Mouse (Mus musculus) lung, embryonic 16.5 days (tissue): ENCODE data around the gene Akap6. TPM values are rescaled to one million over a fixed set of nuclear protein-coding genes. Genes with fewer than 3 reads are reported as not detected.

Source experiments
- ATAC-seq: fragments of 200-750 bp; cut with Nextera tagmentation; 2 replicates; pipeline ENCODE4 v1.8.0; 2017; ENCODE audit warnings: low read depth, mild to moderate bottlenecking, moderate library complexity
- H3K27ac ChIP-seq: fragments of 300-500 bp; sonication (generic); 2 replicates; pipeline ENCODE4 v1.5.1; 2014; ENCODE audit warnings: mild to moderate bottlenecking, control low read depth, low read length
- H3K27me3 ChIP-seq: fragments of 300-500 bp; sonication (generic); 2 replicates; pipeline ENCODE4 v1.6.1; 2014; ENCODE audit warnings: low read depth, low read length, mixed read lengths; ENCODE audit not compliant: control insufficient read depth, insufficient read depth
- H3K36me3 ChIP-seq: fragments of 300-500 bp; sonication (generic); 2 replicates; pipeline ENCODE4 v1.6.1; 2014; ENCODE audit warnings: low read length; ENCODE audit not compliant: control insufficient read depth, insufficient read depth
- H3K4me1 ChIP-seq: fragments of 300-500 bp; sonication (generic); replicated peaks from 2 replicates; pipeline ENCODE4 v1.6.1; 2014; ENCODE audit warnings: low read length, mixed read lengths; ENCODE audit not compliant: control insufficient read depth, insufficient read depth
- H3K4me2 ChIP-seq: fragments of 300-500 bp; sonication (generic); 2 replicates; pipeline ENCODE4 v1.6.1; 2014; ENCODE audit warnings: low read depth, low read length, control low read depth
- H3K4me3 ChIP-seq: fragments of 300-500 bp; sonication (generic); 2 replicates; pipeline ENCODE4 v1.5.1; 2014; ENCODE audit warnings: mild to moderate bottlenecking, low read length, control low read depth
- H3K9ac ChIP-seq: fragments of 300-500 bp; sonication (generic); 2 replicates; pipeline ENCODE4 v1.6.1; 2014; ENCODE audit warnings: low read length, control low read depth
- H3K9me3 ChIP-seq: fragments of 300-500 bp; sonication (generic); 2 replicates; pipeline ENCODE4 v1.6.1; 2016; ENCODE audit warnings: low read length; ENCODE audit not compliant: control insufficient read depth
- WGBS: fragments of 180-500 bp; shearing (Covaris S2); extraction: QIAGEN DNeasy Blood & Tissue Kit; methylation state at CpG from one replicate; pipeline ENCODE4 v1.1.7; 2014; 5-methylcytosine and 5-hydroxymethylcytosine counted together
- polyA plus RNA-seq: library from polyadenylated mRNA; unstranded; fragments of >200 nt; fragmentation: Nextera tagmentation; extraction: Ambion mirVana; gene quantifications from 2 replicates; pipeline ENCODE4 v1.2.1, GENCODE M21; 2015

Akap6 gene
- polyA plus RNA-seq, 1 experiment from 2014 or later, result 0.64 TPM

DNA sequence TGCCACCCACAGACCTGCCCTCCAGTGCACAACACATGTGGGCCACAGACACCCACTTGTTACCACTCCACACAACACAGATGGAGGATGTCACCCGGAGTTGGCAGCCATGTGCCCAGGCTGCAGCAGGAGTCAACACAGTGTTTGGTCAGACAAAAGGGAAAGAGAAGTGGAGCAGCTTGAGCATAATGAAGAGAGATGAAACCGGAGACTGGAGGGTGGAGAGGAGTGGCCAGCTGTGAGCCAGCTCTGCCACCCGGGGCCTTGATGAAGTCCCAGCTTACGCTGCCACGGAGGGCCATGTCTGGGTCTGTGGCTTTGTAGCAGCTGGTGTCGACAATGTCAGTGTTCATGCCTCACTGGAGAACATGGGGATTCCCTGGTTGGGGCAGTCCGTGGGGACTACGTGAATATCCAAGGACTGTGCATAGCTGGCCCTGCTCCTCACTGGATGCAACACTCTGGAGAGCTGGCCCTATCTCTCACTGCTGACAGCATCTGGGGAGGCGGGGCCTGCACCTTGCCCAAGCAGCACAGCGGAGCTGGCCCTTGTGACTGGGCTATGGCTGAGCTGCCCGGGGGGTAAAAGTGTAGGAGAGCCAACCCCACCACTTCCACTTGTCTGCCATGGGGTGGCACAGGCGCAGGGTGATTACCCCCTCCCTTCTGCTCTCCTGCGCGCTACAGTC lies 148.8 kb downstream of the Akap6 start:
- Histone ChIP-seq H3K9me3 (no peaks in the 10 kb centered on the region), H3K4me2 (no peak overlapping the region), H3K4me1 (no peaks in the 10 kb centered on the region), H3K4me3 (no peak overlapping the region), H3K36me3 (no peaks in the 10 kb centered on the region), H3K9ac (no peak overlapping the region), H3K27me3 (no peaks in the 10 kb centered on the region), H3K27ac (no peak overlapping the region)
- ATAC-seq, result peak; percentile 79
- 57% methylated on average over 14 of the region's 14 CpGs for WGBS

DNA sequence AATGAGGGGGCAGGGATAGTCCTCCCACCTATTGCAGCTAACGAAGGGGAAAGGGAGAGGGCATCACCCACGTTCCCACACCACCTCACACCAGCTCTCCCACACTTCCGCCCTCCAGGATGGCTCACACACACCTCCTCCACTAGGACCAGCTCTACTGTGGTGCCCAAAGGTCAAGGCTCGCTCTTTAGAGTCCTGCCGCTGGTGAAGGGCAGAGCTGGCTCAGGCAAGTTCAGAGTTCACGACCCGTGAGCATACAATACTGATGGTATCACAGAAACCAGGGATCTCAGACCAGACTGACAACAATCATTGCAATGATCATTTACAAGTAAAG lies 149.3 kb downstream of the Akap6 start:
- Histone ChIP-seq H3K9me3 (no peaks in the 10 kb centered on the region), H3K27ac (no peak overlapping the region), H3K4me1 (no peaks in the 10 kb centered on the region), H3K27me3 (no peaks in the 10 kb centered on the region), H3K36me3 (no peaks in the 10 kb centered on the region), H3K9ac (no peak overlapping the region), H3K4me2 (no peak overlapping the region), H3K4me3 (no peak overlapping the region)
- 57% methylated on average over 7 of the region's 7 CpGs for WGBS
- no peak for ATAC-seq

DNA sequence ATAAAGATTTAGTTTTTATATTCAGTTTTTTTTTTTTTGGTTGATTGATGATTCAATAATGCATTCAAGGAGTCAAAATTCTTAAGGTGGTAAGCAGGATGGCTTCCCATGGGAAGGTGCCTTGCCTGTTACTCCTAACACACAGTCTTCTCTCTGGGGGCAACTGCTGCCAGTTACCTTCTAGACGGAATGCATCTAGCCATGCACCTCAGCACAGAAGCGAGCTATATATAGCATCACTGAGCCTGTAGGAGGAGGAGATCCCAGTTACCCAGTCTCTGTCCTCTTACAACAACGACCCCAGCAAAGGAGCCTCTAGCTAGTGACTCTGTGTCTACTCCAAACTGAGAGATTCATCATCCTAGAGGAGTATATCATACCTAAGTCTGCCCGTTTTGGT lies 150.1 kb downstream of the Akap6 start:
- Histone ChIP-seq H3K9ac (no peak overlapping the region), H3K27ac (no peak overlapping the region), H3K4me1 (no peaks in the 10 kb centered on the region), H3K4me2 (no peak overlapping the region), H3K27me3 (no peaks in the 10 kb centered on the region), H3K36me3 (no peaks in the 10 kb centered on the region), H3K4me3 (no peak overlapping the region), H3K9me3 (no peaks in the 10 kb centered on the region)
- ATAC-seq, result no peak
- 72% methylated on average over 4 of the region's 4 CpGs for WGBS

DNA sequence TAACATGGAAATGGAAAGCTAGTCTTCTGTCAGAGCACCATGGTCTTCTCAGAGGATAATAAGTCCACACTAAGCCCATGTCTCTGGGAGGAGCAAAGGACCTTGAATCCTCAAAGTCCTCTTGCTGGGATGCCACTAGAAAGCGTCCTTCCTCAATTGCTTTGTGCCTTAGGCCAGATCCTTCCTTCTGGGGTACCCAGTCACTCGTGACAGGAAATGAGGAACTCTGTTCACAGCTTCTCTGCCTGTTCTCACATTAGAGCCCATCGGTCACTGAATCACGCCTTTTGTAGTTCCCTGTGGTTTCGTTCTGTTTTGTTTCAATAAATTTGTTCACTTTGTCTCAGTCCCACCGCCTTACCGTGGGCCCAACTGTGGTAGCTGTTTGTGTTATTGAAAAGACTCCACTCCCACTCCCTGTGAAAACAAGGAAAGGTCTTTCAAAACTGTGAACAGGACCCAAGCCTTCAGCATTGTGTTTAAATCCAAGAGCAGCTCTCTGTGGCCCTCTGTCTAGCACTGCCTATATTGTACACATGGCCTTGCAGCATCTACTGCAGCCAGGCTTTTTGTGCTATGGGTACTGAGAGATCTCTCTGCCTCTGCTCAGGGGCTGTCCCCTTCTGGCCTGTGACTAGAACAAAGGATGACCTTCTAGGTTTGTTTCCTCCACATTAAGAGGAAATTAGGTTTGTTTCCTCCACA lies 151.3 kb downstream of the Akap6 start:
- no peak overlapping the region for H3K4me3 ChIP-seq
- H3K9ac ChIP-seq, result no peak overlapping the region
- no peaks in the 10 kb centered on the region for H3K9me3 ChIP-seq
- H3K27me3 ChIP-seq, result no peaks in the 10 kb centered on the region
- 68% methylated on average over 7 of the region's 7 CpGs for WGBS
- H3K4me2 ChIP-seq, result no peak overlapping the region
- H3K36me3 ChIP-seq, result no peaks in the 10 kb centered on the region
- ATAC-seq, result no peak
- no peak overlapping the region for H3K27ac ChIP-seq
- H3K4me1 ChIP-seq, result no peaks in the 10 kb centered on the region

- Histone ChIP-seq H3K9me3 (no peaks in the 10 kb centered on the region), H3K36me3 (no peaks in the 10 kb centered on the region), H3K27me3 (no peaks in the 10 kb centered on the region), H3K4me1 (no peaks in the 10 kb centered on the region), H3K4me3 (no peak overlapping the region), H3K4me2 (no peak overlapping the region), H3K9ac (no peak overlapping the region), H3K27ac (no peak overlapping the region)
- WGBS, result 76% methylated on average over 5 of the region's 5 CpGs
- no peak for ATAC-seq
These were observed 152.0 kb downstream of the Akap6 start for GRCm38 (mm10) chr12:52851221-52851620.

GRCm38 (mm10) chr12:52854236-52854679 lies 155.1 kb downstream of the Akap6 start:
- no peak overlapping the region for H3K4me2 ChIP-seq
- no peak overlapping the region for H3K4me3 ChIP-seq
- H3K27me3 ChIP-seq, result no peaks in the 10 kb centered on the region
- no peak for ATAC-seq
- H3K4me1 ChIP-seq, result no peaks in the 10 kb centered on the region
- H3K9ac ChIP-seq, result no peak overlapping the region
- H3K27ac ChIP-seq, result no peak overlapping the region
- H3K9me3 ChIP-seq, result no peaks in the 10 kb centered on the region
- H3K36me3 ChIP-seq, result no peaks in the 10 kb centered on the region
- whole genome bisulfite sequencing, result 64% methylated on average over 7 of the region's 7 CpGs

GRCm38 (mm10) chr12:52856104-52856503 lies 156.9 kb downstream of the Akap6 start:
- no peak overlapping the region for H3K4me2 ChIP-seq
- H3K36me3 ChIP-seq, result no peaks in the 10 kb centered on the region
- H3K4me1 ChIP-seq, result no peaks in the 10 kb centered on the region
- no peaks in the 10 kb centered on the region for H3K27me3 ChIP-seq
- H3K27ac ChIP-seq, result no peak overlapping the region
- H3K4me3 ChIP-seq, result no peak overlapping the region
- ATAC-seq, result no peak
- H3K9me3 ChIP-seq, result no peaks in the 10 kb centered on the region
- H3K9ac ChIP-seq, result no peak overlapping the region
- WGBS, result 83% methylated on average over 1 of the region's 1 CpGs

DNA sequence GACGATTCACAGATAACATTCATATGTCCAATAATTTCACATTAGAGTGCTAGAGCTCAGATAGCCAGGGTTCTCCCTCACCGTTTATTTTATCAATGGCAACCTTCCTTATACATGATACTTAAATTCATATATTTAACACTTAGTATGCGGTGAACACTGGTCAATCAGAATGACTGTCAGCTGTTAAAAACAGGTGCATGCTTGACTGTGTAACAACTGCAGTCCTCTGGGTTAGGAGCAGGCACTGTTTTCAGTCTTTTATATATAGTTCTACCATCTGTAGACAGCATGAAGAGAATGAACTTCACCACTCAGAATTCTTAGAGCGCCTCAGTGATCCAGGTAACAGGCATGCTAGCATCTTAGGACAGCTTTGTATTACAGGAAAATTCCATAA lies 158.1 kb downstream of the Akap6 start:
- Histone ChIP-seq H3K4me1 (no peaks in the 10 kb centered on the region), H3K27ac (no peak overlapping the region), H3K4me2 (no peak overlapping the region), H3K9me3 (no peaks in the 10 kb centered on the region), H3K4me3 (no peak overlapping the region), H3K9ac (no peak overlapping the region), H3K36me3 (no peaks in the 10 kb centered on the region), H3K27me3 (no peaks in the 10 kb centered on the region)
- WGBS, result 82% methylated on average over 4 of the region's 4 CpGs
- no peak for ATAC-seq

DNA sequence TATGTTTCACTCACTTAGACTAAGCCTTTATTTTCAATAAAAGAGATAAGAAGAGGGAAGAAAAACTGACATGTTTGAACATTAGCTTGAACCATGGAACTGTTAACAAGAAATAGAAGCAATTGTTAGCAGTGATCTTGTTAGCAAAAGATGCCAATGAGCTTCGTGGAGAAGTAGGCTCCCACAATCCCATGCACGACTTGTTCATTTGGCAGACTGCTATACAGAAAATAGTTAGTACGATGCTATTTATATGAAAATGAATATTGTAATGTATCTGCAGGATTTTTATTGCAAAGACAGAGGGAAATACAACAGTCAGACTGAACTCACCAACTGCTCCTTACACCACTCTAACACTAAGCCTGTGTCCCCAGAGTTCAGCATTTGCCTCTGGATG lies 162.7 kb downstream of the Akap6 start:
- Histone ChIP-seq H3K9me3 (no peaks in the 10 kb centered on the region; the same call in 1 of the 2 replicates), H3K4me2 (no peak overlapping the region), H3K27me3 (no peaks in the 10 kb centered on the region), H3K4me3 (no peak overlapping the region), H3K36me3 (no peaks in the 10 kb centered on the region), H3K4me1 (no peaks in the 10 kb centered on the region), H3K9ac (no peak overlapping the region), H3K27ac (no peak overlapping the region)
- 77% methylated on average over 3 of the region's 3 CpGs for WGBS
- no peak for ATAC-seq
